Mouse (Mus musculus) induced T-regulatory cell, adult 2 months (primary cell): ENCODE measurements around the gene Cacna1d.

Experiments
- DNase-seq: peaks from one replicate; pipeline ENCODE4 v3.0.0-alpha.2; 2012; ENCODE audit warnings: low read depth

Cacna1d gene

DNA sequence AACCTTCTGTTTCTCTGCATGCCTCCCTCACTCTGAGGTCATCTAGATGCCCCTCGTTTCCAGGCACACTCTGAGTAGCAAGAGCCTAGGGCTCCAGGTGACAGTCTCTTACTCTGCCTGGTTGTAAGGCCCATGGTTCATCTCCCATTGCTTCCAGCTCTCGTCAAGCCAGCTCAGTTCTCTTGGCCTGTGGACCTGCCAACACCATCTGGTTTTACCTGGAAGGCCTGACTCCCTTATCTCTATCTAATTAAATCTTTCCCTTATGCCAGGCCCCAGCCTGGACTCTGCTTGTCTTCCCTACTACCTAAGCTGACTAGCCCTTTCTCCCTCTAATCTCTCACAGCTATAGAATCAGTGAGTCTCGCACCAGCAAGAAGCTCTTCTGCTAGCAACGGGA is 124.2 kb downstream of the Cacna1d start:
- DNase-seq: no peak

DNA sequence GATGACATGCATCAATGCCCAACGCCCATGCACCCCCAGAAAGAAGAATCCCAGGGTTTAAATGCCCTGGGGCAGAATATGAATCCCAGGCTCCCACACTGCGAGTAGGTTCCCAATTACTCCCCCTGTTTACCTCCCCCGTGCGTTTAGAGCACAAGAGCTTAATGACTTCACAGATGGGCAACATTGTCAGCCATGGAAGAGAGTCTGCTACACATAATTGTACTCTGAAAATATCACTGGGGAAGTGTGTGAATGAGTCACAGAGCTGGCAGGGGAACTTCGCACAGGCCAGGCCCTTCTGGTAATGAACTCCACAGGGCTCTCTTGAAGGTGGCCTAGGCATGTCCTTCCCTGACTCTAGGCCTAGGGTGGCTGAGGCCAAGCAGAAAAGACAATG is 125.4 kb downstream of the Cacna1d start:
- DNase-seq: no peak

DNA sequence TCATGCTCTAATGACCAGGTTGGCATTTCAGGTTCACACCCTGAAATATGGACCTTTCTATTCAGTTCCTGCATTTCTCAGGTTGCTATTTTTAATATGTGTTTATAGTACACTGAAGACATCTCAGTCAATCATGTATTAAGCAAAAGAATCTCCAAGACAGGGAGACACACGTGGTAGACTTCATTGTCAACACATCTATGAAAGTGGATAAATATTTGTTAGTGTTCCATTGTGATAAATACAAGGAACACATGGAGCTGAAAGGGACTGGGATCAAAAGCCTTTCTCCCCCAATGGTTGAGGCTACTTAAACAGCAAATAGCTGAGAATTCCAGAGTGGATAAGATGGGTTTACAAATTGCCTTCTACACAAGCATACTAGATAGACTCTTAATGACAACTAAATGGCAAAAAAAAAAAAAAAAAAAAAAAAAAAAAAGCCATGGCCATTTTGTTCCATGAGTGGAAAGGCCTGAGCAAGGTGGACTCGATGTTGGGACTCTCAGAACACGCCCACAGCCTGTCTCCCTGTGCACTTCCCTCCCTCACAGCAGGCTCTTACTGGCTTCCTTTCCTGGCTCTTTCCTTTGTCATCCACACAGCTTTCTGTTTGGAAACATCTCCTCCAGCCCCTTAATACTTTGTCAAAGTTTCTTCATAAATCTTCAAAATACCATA is 127.6 kb downstream of the Cacna1d start:
- no peak for DNase-seq

DNA sequence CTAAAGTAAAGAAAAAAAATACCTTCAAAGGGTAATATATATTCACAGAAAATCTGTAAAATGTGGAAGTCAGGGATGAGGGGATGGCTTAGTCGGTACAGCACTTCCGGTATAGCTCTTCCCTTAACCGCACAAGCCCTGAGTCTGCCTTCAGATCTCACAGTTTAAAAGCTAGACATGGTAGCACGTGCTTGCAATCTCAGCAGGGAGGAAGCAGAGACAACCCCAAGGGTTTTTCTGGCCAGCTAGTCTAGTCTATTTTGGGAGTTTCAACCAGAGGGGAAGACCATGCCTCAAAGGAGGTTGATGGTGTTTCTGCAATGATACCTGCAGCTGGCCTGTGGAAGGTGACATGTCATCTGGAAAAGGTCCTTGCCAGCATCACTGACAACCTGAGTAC is 128.9 kb downstream of the Cacna1d start:
- no peak for DNase-seq

DNA sequence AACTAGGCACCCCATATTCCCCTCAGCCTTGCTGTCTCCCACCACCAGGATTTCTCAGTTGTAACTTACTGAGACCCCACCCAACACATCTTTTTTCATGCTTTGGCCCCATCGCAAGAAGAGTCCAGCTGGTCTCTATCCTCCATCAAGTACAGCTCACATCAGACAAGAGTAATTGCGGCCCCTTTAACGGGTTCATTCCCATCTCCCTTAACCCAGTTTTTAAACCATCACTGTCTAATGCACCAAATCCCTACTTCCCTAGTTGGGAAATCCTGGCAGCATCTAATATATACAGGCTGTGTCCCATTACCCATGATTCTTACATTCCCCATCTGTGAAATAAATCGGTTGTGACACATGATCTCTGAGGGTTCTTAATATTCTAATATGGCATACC is 130.8 kb downstream of the Cacna1d start:
- DNase-seq: no peak

DNA sequence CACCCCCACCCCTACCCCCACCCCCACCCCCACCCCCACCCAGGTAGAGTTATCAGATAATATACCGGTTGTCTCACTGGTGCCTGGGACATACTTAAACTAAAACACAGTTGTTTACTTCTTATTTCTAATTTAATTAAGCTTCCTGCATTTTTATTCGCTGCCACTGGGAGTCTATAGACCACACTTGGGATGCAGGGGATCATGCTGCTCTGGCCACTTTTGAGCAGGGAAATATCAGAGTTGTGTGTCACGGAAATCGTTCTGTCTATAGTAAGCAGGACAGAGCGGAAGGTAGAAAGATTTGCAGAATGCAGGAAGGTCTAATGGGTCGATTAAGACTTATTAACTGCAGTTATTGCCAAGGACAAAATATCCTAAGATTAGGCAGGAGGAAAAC is 131.3 kb downstream of the Cacna1d start:
- DNase-seq: no peak

DNA sequence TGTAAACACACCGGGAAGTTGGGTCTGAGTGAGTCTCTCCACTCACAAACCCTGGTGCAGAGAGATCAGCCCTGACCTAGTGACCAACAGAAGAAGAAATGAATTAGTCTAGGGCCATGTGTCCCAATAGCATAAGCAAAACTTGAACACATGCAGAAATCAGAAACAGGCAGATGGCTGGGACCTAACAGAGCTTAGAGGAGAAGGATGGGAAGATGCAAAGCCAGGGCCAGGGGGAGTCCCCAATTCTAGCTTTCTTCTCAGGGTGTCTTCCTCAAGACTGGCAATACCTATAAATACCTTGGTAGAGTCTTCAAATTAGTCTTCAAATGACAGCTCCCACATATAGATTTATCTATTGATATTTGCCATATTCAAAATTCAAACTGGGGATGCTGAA is 133.2 kb downstream of the Cacna1d start:
- no peak for DNase-seq

DNA sequence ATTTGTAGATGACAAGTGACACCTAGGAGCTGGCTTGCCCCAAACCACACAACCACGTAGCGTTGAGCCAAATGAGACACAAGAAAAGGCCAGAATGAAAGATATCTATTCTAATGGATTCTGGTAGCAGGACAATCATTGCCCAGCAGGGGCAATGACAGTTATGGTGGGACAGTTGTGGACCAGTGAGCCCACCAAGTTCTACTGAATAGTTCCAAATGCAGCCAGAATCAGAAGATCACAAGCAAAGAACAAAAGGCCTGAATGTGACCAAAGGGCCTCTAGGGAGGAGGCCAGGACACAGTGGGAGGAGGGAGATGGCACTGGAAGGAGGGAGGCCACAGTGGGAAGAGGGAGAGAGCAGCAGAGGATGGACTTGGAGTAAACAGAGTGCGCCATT is 134.8 kb downstream of the Cacna1d start:
- DNase-seq: no peak

DNA sequence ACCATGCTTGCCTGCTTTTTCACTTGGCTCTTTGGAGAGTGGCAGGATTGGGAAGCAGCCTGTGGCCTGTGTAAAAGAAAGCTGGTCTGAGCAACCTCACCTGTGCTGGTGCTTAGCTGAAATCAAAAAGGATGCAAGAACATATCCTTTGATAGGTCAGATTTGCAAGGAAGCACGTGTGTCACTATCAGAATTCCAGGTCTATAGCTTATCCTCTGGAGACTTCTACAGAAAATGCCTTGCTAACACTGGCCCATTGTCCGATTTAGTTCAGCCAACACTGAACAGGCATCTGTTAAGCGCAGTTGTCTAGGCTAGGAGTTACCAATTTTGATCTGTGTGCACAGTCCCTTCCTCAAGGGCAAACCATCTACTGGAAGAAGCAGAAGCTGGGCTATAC is 136.5 kb downstream of the Cacna1d start:
- DNase-seq: no peak

DNA sequence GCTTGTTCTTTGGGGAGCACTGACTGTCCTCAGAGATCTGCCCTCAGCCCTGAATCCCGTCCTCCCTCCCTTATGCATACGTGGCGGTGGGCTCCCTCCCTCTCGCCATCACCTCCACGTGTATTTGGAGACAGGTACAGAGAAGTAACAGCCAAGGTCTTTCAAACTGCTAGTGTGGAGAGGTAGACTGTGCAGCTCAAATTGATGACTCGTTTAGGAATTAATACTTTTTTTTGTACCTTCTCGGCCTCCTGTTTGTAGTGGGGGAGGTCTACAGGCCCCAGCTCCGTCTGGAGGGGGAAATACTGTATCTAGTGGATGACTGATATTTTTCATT is 137.2 kb downstream of the Cacna1d start:
- DNase-seq: no peak

DNA sequence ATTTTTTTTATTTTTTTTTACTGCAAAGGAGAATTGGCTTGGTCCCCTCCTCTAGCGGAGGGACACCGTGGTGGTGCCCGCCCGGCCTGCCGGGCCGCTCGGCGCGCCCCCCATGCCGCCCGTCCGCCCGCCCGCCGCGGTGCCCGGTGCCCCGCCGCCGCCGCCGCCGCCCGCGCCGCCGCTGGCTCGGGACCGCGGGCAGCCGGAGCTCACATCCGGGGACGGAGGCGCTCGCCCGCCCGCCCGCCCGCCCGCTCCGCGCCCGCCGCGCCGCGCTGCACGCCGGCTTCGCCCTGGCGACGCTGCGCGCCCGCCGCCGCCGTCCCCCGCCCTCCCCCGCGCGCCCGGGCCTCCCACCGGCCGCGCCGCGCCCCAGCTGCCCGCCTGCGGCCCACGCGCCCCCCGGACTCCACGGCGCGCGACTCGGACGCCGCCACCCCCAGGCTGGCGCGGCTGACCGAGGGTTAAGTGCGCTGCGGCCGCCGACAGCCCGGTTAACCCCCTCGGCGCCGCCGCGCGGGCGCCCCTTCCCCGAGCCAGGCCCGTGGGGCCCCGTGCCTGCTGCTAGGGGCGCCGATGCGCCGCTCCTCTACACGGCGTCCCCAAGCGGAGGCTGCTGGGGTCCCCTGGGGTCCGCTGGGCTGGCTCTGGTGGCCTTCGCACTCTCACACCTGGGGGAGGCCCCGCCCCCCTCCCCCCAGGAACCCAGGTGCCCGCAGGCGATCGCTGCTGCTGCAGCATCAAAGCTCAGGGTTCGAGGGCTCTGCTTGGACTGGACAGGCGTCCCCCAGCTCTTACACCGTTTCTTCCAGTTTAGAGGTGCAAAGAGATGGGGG is 137.7 kb downstream of the Cacna1d start:
- no peak for DNase-seq

DNA sequence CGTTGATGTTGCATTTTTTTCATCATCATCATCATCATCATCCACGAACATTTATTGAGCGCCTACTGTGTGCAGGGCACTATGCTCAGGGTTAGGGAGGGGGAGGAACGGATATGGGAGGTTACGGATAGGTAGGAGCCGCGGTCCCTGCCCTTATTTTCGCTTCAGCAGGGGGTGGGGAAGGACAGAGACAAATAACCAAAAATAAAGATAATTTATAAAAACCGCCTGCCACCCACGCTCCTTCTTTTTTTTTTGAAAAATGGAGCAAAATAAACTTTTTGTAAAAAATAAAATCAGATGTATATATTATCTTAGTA is 138.3 kb downstream of the Cacna1d start:
- DNase-seq: no peak

DNA sequence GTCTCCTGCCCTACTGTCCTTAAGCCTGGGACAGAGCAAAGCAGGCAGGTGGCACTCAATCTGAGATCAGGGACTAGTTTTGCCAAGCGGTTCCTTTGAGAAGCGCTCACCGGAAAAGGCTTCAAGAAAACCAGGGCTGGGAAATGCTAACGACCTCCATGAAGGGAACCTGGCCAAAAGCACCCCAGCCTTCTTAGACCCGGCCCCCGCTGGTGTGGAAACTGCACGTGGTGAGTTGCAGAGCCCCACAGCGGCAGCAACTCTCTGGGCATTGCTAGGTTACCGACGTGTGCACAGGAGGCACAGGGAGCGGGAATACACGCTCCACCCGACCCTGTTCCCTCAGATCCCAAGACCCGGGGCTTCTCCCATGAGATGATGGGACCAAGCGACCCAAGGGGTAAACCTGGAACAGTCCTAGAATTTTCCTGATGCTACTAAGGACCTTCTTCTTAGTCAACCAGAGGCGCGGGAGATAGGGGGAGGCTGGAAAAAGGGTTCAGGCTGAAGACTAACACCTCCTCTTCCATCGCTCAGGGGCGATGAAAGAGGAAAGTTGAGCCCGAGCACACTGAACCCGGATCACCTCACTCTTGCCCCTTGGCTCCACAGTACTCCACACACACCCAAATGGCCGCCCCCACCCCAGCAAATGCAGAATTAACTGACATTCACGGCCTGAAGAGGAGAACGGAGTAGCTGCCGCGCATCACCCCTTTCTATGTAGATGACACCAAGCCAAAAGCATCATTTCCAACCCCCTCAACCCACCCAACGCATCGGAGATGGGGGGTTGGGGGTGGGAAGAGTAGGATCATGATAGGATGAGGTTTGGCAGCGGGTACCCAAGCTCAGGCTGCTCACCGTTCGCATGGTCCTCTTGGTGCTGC is 138.9 kb downstream of the Cacna1d start:
- DNase-seq: no peak

DNA sequence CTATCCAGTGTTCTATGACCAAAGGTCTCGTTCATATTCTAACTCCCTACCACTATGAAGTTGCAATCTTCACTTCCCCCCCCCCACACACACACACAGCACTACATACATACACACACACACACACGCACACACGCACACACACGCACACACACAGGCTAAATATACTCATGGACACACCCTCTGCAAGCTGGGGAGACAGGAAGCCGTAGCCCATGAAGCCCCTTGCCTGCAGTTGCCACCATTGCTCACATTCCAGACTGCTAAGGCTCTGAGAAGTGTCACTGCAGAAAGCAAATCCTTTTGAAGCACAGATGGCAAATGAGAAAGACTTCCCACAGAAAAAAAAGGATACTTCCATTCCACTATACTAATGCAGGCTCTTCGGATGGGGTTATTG is 141.0 kb downstream of the Cacna1d start:
- no peak for DNase-seq

DNA sequence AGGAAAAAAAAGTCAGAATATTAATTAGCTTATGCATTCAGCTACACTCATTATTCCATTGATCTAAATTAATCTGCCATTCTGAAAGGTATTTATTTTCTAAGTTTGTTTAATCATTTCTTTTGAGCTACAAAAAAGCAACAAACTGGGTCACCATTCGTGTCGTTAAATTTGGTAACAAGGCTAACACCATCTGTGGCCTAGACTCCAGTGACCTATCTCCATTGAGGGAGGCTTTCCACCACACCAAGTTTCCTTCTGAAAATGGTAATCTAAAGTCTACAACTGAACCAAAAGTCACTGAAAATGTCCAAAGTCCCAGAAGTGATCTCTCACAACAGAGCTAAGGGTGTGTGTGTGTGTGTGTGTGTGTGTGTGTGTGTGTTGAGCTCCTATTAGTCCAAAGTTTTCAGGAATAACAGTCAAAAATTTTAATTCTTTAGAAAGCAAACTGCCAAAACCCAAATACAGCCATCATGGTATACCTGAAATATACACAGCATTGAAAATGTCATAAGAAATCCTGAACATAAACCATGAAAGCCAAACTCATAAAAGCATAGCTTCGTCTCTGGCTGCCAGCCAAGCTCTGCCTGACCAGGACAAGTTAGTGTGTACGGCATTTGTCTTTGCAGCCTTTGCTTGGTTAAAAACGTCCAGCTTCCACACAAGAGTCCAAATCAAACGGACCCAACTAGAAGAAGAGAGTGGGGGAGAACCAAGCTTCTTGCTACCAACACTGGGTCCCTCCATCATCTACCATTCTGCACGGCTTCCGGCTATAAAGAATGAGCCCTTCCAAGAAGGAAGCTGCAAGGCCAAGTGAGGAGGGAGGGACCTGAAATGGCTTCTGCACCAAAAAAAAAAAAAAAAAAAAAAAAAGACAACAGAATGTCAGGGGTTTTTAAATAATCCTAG is 146.0 kb downstream of the Cacna1d start:
- no peak for DNase-seq

DNA sequence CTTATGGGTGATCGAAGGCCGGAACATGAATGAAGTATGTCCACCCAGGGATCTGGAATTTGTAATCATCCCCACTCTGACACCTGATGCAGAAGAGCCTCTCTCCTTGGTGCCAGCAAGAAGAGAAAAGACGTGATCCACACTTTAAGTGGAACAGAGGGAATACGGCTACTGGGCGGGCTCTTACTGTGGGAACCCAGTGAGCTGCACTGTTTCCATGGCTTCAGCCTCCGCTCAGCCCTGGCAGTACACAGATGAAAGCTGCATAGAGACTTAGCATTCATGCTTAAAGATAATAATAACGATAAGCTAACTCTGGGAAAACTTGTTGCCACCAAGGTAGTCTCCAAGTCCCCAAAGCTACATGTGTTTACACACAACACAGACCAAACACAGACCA is 147.5 kb downstream of the Cacna1d start:
- DNase-seq: no peak

DNA sequence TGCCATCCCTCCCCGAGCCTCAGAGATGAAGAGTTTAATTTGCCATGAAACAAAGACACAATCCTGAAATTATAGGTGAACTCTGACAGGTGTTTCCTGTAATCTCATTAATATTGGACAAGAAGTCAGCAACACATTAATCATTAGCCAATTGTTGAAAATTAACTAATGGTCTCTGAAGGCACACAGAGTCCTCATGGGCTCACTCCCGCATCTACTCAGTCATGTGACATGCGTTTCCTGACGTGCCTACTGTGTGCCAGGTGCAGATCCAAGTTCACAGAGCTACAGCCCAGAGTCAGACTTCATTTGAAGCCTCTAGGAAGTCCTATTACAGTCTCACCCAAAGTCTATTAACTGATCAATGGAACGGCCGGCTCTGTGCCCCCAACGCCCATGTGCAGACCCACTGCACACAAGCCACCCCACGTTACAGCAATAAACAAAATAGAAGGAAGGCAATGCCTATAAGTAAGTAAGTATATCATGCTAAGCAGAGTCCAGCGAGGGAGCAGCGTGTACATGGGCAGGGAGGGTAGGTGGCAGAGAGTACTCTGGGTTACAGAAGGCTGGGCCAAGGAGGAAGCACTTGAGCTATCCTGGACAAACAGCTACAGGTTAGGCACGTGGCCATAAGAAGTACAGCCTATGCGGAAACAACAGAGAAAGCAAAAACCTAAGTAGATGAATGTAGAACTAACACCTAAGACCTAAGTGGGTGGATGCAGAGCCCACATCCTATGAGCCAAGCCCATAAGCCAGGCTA is 149.2 kb downstream of the Cacna1d start:
- no peak for DNase-seq

DNA sequence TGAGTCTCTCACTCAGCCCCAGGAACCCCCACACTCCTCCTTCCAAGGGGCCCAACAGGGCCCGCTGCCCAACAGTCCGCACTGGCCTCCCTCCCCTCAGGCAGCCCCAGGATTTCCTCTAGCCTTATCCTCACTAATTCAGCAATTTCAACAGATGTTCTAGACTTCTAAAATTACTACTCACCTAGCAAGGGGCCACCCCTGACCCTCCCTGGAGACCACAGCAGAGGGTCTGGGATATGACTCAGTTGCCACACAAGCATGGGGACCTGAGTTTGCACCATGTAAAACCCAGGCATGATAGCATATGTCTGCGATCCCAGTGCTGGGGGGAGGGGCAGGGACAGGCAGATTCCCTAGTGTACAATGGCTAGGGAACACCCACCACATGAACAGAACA is 151.1 kb downstream of the Cacna1d start:
- DNase-seq: no peak

DNA sequence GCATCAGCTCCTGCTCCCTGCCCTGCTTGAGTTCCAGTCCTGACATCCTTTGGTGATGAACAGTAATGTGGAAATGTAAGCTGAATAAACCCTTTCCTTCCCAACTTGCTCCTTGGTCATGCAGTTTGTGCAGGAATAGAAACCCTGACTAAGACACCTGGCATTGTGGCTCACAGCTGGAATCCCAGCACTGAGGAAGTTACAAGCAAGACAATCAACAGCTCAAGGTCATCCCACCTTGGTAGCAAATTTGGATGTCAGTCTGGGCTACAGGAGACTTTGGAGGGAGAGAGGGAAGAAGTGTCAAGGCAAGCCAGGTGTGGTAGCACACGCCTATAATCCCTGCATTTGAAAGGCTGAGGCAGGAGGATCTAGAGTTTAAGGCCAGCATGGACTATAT is 159.4 kb downstream of the Cacna1d start:
- DNase-seq: no peak

DNA sequence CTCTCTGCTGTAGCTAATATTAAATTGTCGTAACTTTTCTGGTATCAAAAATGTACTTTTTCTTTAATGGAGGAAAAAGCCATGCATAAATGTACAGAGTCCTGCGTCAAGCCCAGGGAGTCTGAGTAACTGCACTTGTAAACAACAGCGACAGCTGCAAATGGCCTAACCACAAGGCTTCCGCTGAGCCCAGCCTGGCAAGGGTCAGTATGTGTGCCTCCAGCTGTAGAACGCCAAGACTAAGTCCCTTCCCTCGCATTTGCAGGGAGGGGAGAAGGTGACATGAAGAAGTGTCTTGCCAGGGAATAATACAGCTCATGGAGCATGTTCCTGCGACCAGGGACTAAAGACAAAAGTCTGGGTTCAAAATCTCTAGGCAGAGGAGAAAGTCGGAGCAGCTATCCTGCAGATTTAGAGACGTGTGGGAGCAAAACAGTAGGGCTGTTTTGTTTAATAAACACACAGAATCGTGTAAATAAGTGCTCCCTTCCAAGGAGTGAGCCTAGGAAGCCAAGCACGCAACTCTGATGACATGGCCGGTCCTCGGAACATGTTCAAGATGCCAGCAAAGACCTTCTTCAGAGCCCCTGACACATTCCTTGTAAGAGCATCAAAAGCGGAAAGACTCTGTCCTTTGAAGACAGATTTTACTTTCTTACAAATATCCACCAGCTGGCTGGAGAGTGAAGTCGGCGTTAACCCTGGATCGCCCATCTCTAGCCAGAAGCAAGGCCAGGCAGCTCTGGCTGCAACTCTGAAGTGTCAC is 160.7 kb downstream of the Cacna1d start:
- no peak for DNase-seq
